Mouse (Mus musculus) frontal cortex, adult 2 months (tissue): ENCODE measurements around the gene Ufc1. TPM values are rescaled to one million over a fixed set of nuclear protein-coding genes. Genes with fewer than 3 reads are reported as not detected.
"Not testable (repeated sequence)": the region's sequence is repeated elsewhere in the genome, so short reads cannot be mapped to it uniquely, and the experiment has no call there.

Experiments
- DNase-seq, 2 experiments: peaks; one replicate each; pipeline ENCODE4 v3.0.0; 2022; ENCODE audit warnings: low spot score in 1 of 2; ENCODE audit errors: extremely low spot score in 1 of 2
- polyA plus RNA-seq: library from polyadenylated mRNA; depleted of rRNA; stranded (reverse); fragments of >200 nt; gene quantifications from 2 replicates; pipeline ENCODE4 v1.2.3, GENCODE M21; 2012; rRNA removed

Gene Ufc1
- polyA plus RNA-seq, 1 experiment = 94.3 TPM

GRCm38 (mm10) chr1:171248386-171249226 lies 46.2 kb downstream of the Ufc1 start:
- DNase-seq = peak in 1 of 2 experiments; percentile 27

GRCm38 (mm10) chr1:171247916-171248315 lies 46.9 kb downstream of the Ufc1 start:
- no peak for DNase-seq

- DNase-seq = no peak
These were observed 47.4 kb downstream of the Ufc1 start for GRCm38 (mm10) chr1:171247453-171247841.

GRCm38 (mm10) chr1:171246709-171247452 lies 47.9 kb downstream of the Ufc1 start:
- DNase-seq = peak; percentile 98 to 99

GRCm38 (mm10) chr1:171245353-171245752 lies 49.5 kb downstream of the Ufc1 start:
- DNase-seq = no peak

- not testable (repeated sequence) for DNase-seq
These were observed 52.9 kb downstream of the Ufc1 start for GRCm38 (mm10) chr1:171241952-171242351.

- DNase-seq = no peak
These were observed 53.9 kb downstream of the Ufc1 start for GRCm38 (mm10) chr1:171240911-171241310.

- no peak for DNase-seq
These were observed 54.7 kb downstream of the Ufc1 start for GRCm38 (mm10) chr1:171239992-171240744.

Other genes with a start within 250 kb of the Ufc1 start
- gene Fcgr3, start 230.1 kb downstream of the Ufc1 start, polyA plus RNA-seq = 14.6 and 21.5 TPM in 2 replicates
- gene Cfap126, start 181.1 kb downstream of the Ufc1 start, polyA plus RNA-seq = 1.4 and 3.8 TPM in 2 replicates
- 206 and 256 TPM in 2 replicates for gene Sdhc, start 144.4 kb downstream of the Ufc1 start, polyA plus RNA-seq
- gene Mpz, start 144.3 kb downstream of the Ufc1 start, polyA plus RNA-seq = 1.4 and 2.2 TPM in 2 replicates
- gene Pcp4l1, start 98.8 kb downstream of the Ufc1 start, polyA plus RNA-seq = 514 and 520 TPM in 2 replicates
- gene Nr1i3, start 81.1 kb downstream of the Ufc1 start, polyA plus RNA-seq = 0.10 and 0.17 TPM in 2 replicates
- 75.9 and 77.3 TPM in 2 replicates for gene Tomm40l, start 72.5 kb downstream of the Ufc1 start, polyA plus RNA-seq
- 3.9 and 5.2 TPM in 2 replicates for gene Apoa2, start 70.0 kb downstream of the Ufc1 start, polyA plus RNA-seq
- 37.1 and 40.6 TPM in 2 replicates for gene Fcer1g, start 60.7 kb downstream of the Ufc1 start, polyA plus RNA-seq
- 10.2 and 10.9 TPM in 2 replicates for gene Adamts4, start 44.6 kb downstream of the Ufc1 start, polyA plus RNA-seq
- 212 and 225 TPM in 2 replicates for gene Ndufs2, start 43.6 kb downstream of the Ufc1 start, polyA plus RNA-seq
- 65.2 and 73.7 TPM in 2 replicates for gene B4galt3, start 24.7 kb downstream of the Ufc1 start, polyA plus RNA-seq
- gene Ppox, start 13.8 kb downstream of the Ufc1 start, polyA plus RNA-seq = 69.4 and 83.5 TPM in 2 replicates
- gene Usp21, start 7.0 kb downstream of the Ufc1 start, polyA plus RNA-seq = 73.0 and 83.2 TPM in 2 replicates
- gene Dedd, start 34.1 kb upstream of the Ufc1 start, polyA plus RNA-seq = 54.6 and 58.1 TPM in 2 replicates
- 68.2 and 71.3 TPM in 2 replicates for gene Nit1, start 50.6 kb upstream of the Ufc1 start, polyA plus RNA-seq
- gene Pfdn2, start 50.6 kb upstream of the Ufc1 start, polyA plus RNA-seq = 137 and 151 TPM in 2 replicates
- gene Klhdc9, start 65.8 kb upstream of the Ufc1 start, polyA plus RNA-seq = 7.9 and 9.0 TPM in 2 replicates
- gene Nectin4, start 75.1 kb upstream of the Ufc1 start, polyA plus RNA-seq = 2.6 and 3.1 TPM in 2 replicates
- gene Arhgap30, start 93.9 kb upstream of the Ufc1 start, polyA plus RNA-seq = 1.4 and 1.8 TPM in 2 replicates
- gene Usf1, start 116.3 kb upstream of the Ufc1 start, polyA plus RNA-seq = 105 and 119 TPM in 2 replicates
- gene Tstd1, start 123.8 kb upstream of the Ufc1 start, polyA plus RNA-seq = 4.1 and 5.0 TPM in 2 replicates
- 8.6 and 9.5 TPM in 2 replicates for gene F11r, start 142.5 kb upstream of the Ufc1 start, polyA plus RNA-seq
- gene Alyref2, start 208.5 kb upstream of the Ufc1 start, polyA plus RNA-seq = 6.4 and 7.3 TPM in 2 replicates
- not detected in 2 replicates for gene Itln1, start 240.3 kb upstream of the Ufc1 start, polyA plus RNA-seq